Mouse (Mus musculus) c-Kit-positive CD71-positive TER-119-positive erythroid progenitor cells, embryonic 14.5 days (primary cell): ENCODE data around the gene Map3k5.

Experiments used
- DNase-seq: peaks from one replicate; pipeline ENCODE4 v3.0.0-alpha.2; 2013; ENCODE audit warnings: low spot score

Map3k5 gene

DNA sequence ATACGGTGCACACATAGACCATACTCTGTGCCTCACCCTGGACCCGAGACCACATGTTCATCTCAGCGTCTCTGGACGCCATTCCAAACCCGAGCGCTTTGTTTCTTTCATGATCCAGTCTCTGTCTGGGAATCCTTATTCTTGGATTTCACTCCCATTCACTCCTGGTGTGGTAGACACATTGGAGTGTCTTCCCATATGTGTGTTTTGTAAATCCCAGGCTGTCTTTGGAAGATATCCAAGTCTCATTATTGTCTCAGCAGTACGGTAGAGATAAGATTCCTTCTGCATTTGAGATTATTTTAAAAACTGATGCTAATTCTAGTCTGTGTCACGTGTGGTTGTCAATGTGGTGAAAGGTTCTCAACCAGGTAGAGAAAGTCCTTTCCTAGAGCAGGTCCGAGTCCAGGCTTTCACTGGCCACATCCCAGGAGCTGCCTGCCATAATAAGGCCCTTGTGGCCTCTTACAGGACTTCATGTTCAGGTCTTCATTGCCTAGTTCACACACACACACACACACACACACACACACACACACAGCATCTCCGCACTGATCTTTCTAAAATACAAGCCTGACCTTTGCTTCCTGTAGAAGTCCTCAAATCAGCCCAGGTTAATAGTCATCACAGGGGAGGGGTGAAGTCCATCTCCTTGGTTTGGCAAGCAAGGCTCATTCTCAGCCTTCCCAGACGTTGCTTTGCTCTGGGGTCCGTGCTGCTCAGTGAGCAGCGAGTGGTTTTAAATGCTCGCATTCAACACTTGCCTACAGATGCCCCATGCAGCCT is 122.8 kb downstream of the Map3k5 start:
- DNase-seq, result no peak

DNA sequence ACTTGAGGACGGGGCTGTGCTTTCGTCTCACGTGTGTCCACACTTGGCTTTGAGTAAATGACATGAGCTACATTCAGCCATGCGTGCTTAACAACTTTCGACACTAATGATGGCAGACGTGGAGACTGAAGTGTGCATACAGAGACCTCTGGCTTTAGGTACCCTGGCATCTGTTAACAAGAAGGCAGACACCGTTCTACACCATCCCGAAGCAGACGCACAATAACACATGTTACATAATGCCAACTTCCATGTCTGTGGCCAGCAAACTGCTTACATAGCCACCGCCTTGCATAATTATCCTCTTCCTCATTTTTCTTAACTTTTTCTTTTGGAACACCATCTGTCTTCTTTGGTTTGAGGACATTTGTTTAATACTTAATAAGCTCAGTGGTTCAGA is 123.8 kb downstream of the Map3k5 start:
- DNase-seq, result no peak

DNA sequence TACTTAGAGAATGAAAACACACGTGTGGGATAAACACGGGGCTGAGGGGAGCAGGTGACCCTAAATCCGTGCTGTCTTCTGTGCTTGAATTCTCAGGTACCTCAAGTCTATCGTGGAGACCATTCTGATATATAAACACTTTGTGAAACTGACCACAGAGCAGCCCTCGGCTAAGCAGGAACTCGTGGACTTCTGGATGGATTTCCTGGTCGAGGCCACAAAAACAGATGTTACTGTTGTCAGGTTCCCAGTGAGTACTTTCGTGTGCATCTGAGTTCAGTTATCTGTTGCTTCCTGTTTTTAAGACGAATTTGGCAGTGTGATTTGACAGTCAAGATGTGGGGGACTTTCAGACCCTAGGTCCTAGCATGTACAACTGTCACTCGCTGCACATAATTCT is 124.6 kb downstream of the Map3k5 start:
- no peak for DNase-seq

DNA sequence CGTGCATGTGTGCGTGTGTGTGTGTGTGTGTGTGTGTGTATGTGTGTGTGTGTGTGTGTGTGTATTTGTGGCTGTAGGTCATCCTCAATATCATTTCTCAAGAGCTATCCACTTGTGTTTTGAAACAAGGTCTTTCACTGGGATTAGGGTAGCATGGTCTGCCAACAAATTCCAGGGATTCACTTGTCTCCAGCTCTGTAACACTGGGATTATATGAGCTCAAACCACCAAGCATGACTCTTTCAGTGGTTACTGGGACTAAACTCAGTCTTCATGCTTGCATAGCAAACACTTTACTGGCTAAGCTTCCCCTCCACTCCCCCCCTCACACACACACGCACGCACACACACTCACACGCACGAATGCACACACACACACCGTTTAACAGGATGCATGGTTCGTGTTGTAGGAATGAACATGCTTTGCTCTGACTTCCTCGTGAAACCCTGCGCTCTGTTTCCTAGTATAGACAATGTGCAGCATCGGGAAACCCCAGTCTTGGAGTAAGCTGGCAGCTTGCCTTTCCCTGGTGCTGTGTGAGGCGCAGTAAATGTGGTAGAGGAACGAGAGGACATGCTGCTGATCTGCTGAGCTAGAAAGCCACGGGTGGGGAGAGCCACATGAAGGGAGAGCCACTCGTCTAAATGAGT is 126.2 kb downstream of the Map3k5 start:
- no peak for DNase-seq

DNA sequence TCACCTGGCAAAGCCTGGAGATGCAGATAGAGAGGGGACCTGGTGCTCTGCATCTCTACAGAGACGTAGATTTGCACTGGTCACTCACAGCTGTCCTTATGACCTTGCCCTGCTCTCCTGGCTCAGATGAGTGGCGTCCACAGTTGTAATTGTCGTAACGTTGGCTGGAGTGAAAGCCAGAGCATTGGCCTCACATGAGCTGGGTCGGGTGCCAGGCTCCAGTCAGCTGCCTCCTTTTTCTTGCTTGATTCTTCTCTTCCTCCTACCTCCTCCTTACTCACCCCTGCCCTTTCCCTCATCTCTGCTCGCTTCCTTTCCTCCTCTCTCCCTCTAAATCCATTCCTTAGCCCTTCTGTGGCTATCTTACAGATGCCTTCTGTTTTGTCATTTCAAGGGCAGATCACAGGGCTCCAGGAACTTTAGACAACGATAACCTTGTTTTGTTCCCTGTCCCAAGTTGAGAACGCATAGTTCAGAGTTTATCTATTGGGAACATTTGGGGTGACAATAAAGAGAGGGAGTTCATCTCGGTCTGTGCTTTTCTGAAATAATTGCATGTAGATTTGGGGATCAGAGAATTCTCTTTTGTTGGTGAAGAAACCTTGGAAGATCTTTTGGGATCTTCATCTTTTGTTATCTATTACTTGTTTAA is 130.4 kb downstream of the Map3k5 start:
- no peak for DNase-seq

DNA sequence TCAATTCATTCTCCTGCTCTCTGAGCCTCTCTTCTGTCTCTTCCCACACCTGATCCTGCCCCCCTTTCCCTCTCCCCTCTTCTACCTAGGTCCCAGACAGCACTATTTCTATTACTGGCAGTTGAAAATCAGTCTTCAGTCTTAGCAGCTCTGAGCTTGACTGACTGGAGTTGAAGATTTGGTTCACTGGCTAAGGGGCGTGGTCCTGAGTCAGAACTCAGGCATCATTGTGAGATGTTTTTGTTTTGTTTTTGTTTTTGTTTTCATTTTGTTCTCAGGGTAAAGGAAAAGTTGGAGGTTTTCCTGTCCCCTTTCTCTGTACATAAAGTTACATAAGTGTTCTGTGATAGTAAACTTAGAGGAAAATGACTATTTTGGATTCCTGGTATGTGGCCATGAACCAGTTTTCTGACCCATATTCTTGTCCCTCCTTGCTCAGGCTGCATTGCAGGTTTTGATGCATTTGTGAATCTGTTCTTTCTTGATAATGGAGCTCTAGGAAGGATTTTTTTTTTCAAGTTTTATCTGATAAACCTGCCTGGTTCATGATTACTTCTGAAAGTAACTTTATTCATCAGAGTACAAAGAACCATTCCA is 131.9 kb downstream of the Map3k5 start:
- no peak for DNase-seq

DNA sequence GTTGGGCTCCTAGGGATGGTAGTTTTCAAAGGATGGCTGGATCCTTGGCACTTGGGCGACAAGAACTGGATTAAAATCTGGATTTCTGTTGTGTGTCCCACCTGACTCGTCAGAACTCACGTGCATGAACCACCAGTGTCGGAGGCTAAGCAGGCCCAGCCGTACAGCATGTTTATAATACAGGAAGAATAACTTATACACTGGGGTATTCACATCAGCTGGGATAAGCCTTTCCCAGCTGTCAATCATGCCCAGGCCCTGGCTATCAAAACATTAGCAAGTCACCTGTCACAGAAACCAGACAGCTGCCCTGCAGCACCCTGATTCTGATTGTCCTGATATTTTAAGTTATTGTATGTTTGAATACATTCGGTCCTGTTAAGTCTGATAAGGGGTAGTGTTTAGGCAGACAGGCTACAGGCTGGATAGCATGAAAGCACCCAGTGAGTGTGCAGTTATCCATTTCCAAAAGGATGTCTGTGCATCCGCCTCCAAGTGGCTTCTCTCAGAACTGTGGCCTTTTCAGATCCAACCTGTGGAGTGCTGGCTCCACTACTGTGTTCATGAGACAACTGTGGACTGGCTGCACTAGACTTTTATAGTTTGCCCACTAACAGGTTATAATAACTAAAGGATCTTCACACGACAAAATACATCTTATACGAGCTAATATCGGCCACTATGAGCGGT is 135.6 kb downstream of the Map3k5 start:
- DNase-seq, result no peak

DNA sequence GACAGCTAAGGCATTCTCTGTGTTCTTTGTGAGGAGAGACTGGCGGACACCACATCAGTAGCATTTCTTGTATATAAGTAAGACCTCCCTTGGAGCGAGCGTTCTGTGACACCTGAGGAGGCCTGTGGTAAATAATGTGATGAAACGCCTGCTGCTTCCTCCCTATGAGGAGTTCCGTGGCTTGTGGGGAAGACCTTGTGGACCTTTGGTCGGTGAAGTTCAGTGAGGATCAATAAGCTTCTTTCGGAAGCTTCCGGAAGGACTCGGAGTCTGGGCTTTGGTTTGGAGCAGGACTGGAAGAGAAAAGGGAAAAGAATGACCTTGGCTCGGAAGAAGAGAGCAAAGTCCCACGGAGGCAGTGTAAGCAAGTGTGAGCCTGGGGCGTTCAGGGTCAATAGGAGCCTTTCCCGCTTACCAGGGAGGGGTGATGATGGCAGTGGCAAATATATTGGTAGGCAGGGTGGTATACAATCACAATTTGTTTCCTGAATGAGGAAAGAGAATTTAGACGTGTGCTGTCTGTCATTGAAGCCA is 136.4 kb downstream of the Map3k5 start:
- DNase-seq, result no peak

DNA sequence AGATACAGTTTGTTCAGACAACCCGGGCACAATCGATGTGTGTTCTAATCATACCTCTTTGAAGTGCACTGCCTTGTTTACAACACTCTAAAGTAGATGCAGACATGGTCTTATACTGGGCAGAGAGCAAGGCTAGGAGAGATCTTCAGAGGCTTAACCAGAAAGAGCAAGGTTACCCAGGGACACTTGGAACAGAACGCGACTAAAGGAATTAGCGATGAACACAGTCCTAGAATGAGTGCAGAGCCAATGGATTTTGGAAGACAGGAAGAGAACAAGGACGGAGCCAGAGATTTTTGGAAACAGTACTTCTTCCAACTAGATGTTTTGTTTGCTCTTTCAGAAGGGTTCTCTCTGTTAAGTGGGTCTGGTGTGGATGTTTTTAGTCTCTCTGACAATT is 137.4 kb downstream of the Map3k5 start:
- DNase-seq, result no peak

DNA sequence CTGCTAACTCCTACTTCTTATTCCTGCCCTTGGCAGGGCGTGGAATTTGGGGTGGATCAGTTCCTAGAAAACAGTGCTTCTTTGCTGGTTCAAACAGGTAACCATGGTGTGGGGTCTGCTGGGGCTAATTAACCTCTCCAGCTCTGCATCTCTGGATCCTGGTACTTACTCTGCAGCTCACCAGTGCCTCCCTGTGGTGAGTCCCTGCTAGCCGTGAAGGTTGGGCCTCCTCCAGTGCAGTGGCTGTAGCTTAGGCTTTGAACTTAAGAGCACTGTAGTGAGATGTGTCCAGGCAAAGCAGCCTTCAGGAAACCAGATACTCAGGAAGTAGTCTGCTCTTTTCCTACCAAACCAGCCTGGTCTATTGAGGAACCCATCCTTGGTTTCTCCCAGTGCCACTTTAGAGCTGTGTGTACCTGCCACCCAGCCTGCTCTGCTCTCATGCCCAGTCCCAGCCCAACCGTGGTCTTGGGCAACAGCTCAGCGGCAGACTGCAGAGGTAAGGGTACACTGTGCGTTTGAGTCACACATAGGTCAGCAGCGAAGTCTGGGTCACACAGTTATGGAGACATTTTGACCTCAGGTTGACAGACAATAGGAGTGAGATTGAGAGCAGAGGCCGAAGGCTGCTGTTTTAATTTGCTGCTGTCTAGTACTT is 139.1 kb downstream of the Map3k5 start:
- DNase-seq, result peak; percentile 5

DNA sequence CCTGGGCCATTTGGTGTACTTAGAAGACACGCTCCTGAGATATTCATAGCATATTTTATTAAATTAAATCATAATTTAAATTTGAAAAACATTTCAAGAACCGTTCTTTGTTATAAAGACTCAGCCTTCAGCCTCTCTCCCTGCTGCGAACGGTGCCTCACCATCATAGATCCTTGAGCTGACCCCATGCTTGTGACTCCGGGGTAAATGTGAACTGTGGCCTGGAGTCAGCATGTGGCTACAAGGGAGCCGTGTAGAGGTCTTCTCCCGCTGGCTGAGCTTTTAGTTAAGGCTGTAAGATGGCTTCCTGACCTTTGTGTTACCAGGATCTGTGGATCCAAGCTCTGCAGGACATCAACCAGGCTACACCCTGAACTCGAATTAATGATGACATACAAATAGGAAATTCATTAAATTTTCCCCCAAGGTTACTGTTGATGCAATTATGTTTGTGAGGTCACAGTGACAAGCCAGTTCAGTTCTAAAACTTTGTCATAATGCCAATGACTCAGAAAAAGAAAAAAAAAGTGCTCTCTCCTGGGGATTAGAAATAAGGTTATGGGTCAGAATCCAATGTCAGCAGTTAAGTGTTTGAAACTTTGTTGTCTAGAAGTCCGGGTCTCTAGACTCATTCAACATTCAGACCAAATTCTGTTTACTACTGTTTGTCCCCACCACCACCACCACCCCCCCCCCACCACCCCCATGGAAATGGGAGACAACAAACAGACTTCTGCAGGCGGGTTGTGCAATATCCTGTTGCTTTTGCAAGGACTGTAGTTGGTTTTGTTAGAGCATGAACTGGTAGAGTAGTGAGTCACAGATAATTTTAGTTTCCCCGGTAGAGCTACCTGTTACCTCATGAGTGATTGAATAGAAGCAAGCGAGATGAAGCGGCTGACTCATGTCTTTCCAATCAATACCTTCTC is 142.5 kb downstream of the Map3k5 start:
- DNase-seq, result no peak

DNA sequence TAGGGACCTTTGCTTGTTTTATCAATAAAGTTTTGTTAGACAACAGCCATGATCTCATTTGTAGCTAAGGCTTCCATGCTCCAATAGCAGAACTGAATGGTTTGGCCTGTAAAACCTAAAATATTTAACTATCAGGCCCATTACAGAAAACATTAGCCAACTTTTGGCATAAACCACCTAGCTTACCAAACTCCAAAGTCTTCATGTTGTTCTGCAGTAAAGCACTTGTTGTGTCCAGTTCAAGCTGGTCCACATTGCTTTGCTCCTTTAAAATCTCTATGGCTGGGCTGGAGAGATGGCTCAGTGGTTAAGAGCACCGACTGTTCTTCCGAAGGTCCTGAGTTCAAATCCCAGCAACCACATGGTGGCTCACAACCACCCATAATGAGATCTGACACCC is 144.1 kb downstream of the Map3k5 start:
- DNase-seq, result no peak

DNA sequence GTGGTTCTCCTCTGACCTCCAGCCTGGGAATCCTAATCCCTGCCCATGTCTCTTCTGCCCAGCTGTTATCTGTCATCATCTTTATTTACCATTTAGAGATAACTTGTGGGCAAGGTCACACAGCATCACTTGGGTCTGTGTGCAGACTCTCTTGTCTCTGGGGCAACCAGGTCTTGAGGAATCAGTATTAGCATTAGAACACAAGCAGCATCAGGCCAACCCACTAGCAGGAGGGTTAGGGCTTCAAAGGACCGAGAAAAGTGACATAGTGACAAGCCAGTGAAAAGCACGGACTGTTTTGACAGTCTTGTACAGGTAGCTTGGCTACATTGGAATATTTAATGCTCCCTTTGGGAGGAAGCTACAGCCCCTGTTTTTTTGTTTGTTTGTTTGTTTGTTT is 153.6 kb downstream of the Map3k5 start:
- no peak for DNase-seq

DNA sequence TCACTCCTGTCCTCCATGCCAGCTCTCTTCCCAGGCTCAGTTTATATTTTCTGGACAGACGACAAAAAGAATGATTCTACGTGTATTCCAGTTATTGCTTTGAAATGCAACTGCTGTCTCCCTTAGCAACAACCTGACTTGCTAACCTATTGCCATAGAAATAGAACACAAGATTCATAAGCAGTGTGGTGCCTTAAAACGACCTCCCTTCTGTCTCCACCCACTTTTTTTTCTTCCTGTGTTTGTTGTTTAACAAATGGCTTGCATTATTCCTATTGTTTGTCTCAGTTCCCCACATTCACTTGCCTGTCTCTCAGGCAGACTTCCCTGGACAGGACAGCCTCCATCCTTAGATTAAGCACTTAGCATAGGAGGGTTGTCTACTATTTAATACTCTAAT is 154.8 kb downstream of the Map3k5 start:
- no peak for DNase-seq

DNA sequence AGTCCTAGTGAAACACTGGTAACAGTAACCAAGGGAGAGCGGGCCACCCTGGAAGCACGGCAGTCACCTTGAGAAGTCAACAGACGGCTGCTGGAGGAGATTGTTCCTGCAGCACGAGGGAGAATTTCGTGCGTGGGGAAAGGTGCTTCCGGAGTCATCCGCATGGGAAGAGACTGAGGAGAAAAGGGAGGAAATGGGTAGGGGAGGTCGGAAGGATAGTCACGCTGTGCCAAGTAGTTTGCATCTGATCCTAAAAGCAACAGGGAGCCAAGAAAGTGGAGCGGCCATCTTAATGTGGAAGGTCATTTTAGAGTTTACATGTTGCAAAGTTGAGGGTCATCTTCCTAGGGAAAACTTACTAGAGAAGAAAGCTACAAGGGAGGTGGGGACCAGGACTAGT is 155.9 kb downstream of the Map3k5 start:
- no peak for DNase-seq

DNA sequence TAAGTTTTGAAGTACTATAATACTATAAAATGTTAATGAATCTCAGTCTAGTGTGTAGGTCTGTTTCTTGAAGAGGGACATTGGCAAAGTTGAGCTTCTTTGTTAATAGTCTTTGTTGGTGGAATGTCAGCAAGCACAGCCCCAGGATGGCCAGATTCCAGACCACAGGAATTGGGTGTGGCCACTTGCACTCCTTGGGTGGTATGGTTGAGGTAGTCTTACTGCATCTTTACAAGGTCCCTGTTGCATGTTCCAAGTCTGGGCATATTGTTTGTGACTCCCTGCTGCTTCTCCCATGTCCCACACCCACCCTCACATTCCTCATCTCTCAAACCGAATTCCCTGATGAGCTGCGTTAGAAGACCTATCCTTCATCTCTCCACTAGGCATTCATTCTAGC is 157.1 kb downstream of the Map3k5 start:
- no peak for DNase-seq

DNA sequence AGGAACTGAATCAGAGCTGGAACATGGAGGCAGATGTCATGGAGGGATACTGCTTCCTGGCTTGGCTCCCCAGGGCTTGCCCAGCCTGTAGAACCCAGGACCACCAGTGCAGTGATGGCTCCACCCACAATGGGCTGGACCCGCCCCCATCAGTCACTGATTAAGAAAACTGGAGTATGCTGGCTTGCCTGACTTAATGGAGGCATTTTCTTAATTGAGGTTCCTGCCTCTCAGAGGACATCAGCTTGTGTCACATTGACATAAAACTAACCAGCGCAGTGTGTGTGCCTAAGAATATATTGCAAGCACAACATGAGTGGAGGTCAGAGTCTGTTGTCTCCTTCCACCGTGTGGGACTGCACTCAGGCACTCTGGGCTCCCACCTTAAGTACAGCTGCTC is 158.1 kb downstream of the Map3k5 start:
- no peak for DNase-seq

DNA sequence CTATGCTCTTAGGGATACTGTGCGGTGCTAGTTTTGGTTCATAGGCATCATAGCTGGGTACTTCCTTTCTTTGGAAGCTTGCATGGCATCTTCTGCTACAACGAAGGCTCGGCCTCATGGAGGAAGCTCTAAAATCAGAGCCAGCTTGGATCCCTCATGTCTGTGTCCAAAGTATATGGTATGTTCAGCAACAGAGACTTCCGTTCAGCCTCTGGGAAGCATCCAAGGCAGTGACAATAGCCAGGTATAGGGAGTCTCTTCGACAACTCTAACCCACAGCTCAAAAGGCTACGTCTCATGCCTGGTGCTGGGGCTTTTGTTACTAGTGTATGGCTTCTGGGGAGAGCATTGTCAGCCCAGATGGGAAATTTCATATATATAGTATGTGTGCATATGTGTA is 167.2 kb downstream of the Map3k5 start:
- no peak for DNase-seq

DNA sequence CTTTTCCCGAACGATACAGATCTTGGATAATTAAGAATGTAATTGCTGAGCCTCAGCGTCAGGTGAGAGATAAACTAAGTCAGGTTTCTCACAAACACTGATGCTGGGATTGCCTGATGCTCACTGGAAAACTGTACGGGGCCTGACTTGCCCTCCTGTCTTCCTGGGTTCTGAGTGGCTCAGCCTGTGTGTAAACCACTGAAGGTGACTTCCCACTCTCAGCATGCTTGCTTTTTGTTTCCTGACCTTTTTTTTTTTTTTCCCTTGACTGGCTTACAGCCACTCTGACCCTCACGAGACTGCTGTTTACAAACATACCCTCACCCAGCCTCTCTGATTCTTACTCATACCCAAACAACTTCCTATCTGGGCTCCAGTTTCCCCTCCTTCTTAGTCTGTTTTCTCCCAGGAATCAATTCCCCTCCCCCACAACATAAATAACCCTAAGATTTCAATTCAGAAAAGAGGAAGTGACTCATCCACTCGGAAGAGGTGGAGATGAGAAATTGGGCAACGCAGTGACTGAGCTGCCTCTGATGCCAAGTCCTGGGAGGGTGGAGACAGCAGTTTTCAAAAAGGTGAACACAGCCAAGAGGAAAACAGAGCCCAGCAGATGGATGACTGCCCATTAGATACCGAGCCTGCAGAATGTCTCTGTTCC is 170.1 kb downstream of the Map3k5 start:
- DNase-seq, result no peak

DNA sequence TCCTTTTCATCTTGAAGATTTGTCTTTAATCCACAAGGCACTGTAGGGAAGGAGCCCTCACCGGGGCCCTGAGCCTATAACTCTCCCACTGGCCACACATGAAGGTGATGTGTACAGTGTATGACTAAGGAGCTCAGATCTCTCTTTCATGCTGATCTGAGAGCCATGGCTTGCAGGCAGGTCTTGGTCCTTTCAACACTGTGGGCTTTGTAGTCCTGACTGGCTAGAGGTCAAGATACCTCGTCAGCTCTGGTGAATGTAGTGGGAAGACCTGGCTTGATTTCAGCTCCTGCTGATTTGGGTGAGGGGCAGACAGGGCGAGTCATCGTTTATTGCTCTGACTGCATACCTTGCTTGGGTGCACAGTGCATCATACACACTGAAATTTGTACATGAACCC is 171.3 kb downstream of the Map3k5 start:
- DNase-seq, result no peak
